Mouse (Mus musculus): Measurements from ENCODE around the gene Hhip. TPM values are rescaled to one million over a fixed set of nuclear protein-coding genes. Genes with fewer than 3 reads are reported as not detected.
A peak's percentile ranks its signal among the peaks of the same experiment; 100 is the strongest.

Gene Hhip
- polyA plus RNA-seq, 1 experiment from 2014 or later = 5.8 TPM

- Histone ChIP-seq H3K4me2 (replicated peaks) (no peak overlapping the region), H3K9ac (no peak overlapping the region), H3K27ac (no peak overlapping the region), H3K4me3 (no peak overlapping the region), H3K27me3 (no peaks in the 10 kb centered on the region; the same call in 1 of the 2 replicates), H3K36me3 (no peaks in the 10 kb centered on the region), H3K4me1 (peaks cover 6% of the 10 kb centered on the region), H3K9me3 (no peaks in the 10 kb centered on the region)
- 46% methylated on average over 4 of the region's 4 CpGs for WGBS
- ATAC-seq (ENCODE audit: insufficient number of reproducible peaks, insufficient read depth, low FRiP score, low TSS enrichment) = no peak
These were observed 20.1 kb downstream of the Hhip start for GRCm38 (mm10) chr8:80037644-80038253.

DNA sequence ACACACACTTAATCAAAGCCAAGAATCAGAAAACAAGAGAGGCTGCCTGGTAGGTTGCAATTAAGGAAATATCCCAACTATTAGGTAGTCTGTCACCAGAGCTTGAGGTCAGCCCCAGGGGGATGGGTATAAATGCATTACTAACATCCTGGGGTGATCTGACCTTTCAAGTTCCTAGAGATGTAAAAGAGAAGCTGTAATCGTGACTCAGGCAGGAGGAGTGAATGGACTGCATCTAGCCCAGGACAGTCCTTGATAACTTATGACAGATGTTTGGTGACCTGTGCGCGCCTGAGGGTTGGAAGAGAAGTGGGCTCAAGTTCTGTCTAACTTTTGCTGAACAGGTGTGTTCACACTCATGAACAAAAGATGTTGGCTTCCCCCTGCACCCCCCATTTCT, 25.2 kb downstream of the Hhip start:
- Histone ChIP-seq H3K9me3 (no peaks in the 10 kb centered on the region), H3K9ac (no peak overlapping the region), H3K4me1 (peaks cover 23% of the 10 kb centered on the region), H3K36me3 (no peaks in the 10 kb centered on the region), H3K4me2 (replicated peaks) (no peak overlapping the region), H3K27me3 (no peaks in the 10 kb centered on the region), H3K4me3 (no peak overlapping the region), H3K27ac (no peak overlapping the region)
- 0 out of 2 replicates have a peak, but pooled peaks have one; percentile 15 for ATAC-seq (ENCODE audit: insufficient number of reproducible peaks, insufficient read depth, low FRiP score, low TSS enrichment)
- 8% methylated on average over 3 of the region's 3 CpGs for WGBS

DNA sequence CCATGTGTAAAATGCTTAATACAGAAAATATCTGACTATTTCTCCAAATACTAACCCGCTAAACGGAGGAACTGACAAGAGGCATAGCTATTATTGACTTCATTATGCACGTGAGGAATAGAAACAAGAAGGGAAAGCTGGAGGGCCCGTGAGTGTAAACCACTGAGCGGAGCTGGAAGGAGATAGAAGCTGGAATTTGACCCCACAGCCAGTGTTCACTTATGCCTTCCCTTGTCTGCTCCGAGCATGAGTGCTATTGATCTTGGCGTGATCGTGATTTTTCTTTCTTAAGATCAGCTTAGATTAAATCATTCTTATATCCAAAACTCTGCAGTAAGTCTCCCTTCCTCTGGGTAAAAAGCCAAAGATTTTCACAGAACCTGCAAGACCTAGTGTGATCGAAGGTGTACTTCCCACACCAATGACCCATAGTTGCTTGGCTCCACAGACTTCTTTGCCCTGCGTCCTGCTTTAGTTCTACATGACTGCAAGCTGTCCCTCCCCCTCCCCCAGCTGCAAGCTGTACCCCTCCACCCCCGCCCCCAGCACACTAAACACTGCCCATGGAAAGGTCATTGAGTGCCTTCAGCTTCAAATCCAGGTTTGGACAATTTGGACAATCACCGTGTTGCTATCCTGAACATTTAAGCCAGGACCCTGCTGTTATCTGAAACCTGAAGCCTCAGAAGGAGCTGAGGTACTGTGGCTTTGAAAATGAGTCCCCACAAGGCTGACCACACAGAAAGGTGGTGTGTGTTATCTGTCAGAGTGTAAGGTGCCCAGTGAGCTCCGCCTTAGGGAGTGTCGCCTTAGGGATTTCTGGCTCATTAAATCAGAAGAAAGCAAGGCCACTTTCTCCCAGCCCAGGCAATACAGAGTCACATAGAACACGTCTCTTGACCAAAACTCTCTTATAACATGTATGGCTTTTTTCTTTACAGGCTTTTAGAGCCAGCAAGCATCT, 26.2 kb downstream of the Hhip start:
- no peak for ATAC-seq (ENCODE audit: insufficient number of reproducible peaks, insufficient read depth, low FRiP score, low TSS enrichment)
- Histone ChIP-seq H3K9ac (no peak overlapping the region), H3K4me1 (peaks cover 23% of the 10 kb centered on the region), H3K4me2 (replicated peaks) (no peak overlapping the region; the same call in 1 of the 2 replicates), H3K27me3 (no peaks in the 10 kb centered on the region), H3K9me3 (no peaks in the 10 kb centered on the region), H3K36me3 (no peaks in the 10 kb centered on the region), H3K4me3 (no peak overlapping the region), H3K27ac (no peak overlapping the region)
- 27% methylated on average over 15 of the region's 15 CpGs for WGBS

DNA sequence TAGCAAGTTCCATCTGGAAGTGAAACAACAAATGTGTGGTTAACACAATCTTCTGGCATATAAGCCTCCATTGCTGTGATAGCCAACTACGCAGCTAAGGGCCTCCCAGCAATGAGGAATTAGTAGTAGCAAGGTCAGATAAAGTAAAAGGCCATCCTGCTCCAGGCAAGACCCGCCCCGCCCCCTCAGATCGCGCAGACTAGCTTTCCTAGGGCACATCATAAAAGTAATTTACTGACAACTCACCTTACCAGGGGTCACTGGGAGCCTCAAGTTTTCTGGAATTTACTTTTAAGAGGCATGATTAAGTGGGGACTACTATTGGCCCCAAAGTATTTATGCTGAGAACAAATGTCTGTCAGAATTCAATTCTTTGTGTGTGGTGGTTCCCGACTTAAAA, 28.2 kb downstream of the Hhip start:
- Histone ChIP-seq H3K4me1 (peaks cover 23% of the 10 kb centered on the region), H3K9me3 (no peaks in the 10 kb centered on the region), H3K9ac (no peak overlapping the region), H3K36me3 (no peaks in the 10 kb centered on the region), H3K4me3 (no peak overlapping the region), H3K27ac (no peak overlapping the region), H3K4me2 (replicated peaks) (no peak overlapping the region), H3K27me3 (no peaks in the 10 kb centered on the region)
- 35% methylated on average over 6 of the region's 6 CpGs for WGBS
- ATAC-seq (ENCODE audit: insufficient number of reproducible peaks, insufficient read depth, low FRiP score, low TSS enrichment) = no peak

GRCm38 (mm10) chr8:80020469-80020868, 37.3 kb downstream of the Hhip start:
- H3K4me2 ChIP-seq (replicated peaks) = no peak overlapping the region
- H3K27me3 ChIP-seq = no peaks in the 10 kb centered on the region
- H3K36me3 ChIP-seq = no peaks in the 10 kb centered on the region
- no peak for ATAC-seq (ENCODE audit: insufficient number of reproducible peaks, insufficient read depth, low FRiP score, low TSS enrichment)
- no peaks in the 10 kb centered on the region for H3K9me3 ChIP-seq
- WGBS = 87% methylated on average over 5 of the region's 5 CpGs
- H3K4me1 ChIP-seq = no peaks in the 10 kb centered on the region
- no peak overlapping the region for H3K27ac ChIP-seq
- H3K4me3 ChIP-seq = no peak overlapping the region
- no peak overlapping the region for H3K9ac ChIP-seq

DNA sequence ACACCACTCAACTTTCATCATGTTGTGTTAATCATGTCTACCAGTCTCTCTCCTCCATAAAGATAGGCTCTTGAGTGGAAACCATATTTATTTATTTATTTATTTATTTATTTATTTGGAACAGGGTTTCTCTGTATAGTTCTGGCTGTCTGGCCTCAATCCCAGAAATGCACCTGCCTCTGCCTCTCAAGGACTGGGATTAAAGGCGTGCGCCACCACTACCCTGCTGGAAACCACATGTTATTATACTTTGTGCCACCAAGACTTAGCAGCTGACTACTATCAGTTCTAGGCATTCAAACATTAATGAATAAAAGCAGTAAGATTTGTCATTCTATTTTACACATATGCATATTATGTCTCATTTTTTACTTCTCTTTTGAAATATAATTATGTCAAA, 42.0 kb downstream of the Hhip start:
- no peaks in the 10 kb centered on the region for H3K9me3 ChIP-seq
- no peak overlapping the region for H3K4me2 ChIP-seq (replicated peaks)
- H3K9ac ChIP-seq = no peak overlapping the region
- 88% methylated on average over 2 of the region's 2 CpGs for WGBS
- no peak overlapping the region for H3K4me3 ChIP-seq
- no peaks in the 10 kb centered on the region for H3K36me3 ChIP-seq
- ATAC-seq (ENCODE audit: insufficient number of reproducible peaks, insufficient read depth, low FRiP score, low TSS enrichment) = no peak
- H3K27me3 ChIP-seq = no peaks in the 10 kb centered on the region
- no peaks in the 10 kb centered on the region for H3K4me1 ChIP-seq
- no peak overlapping the region for H3K27ac ChIP-seq

DNA sequence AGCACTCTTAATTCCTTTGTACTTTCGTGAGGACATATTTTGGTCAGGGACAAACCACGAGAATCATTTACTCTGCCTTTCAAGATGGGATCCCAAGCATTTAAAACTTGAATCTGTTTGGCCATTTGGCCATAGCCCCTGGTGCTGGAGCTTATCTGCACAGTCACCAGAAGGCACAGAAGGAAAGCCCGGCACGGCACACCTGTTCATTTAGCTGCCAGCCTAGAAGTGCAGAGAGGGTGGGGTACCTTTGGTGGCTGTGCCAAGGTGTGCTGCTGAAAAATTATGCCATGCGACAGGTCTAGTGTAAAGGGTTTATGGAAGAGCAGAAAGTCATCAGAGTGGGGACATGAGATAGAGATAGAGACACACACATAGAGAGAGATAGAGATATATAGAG, 53.4 kb downstream of the Hhip start:
- no peak for ATAC-seq (ENCODE audit: insufficient number of reproducible peaks, insufficient read depth, low FRiP score, low TSS enrichment)
- 83% methylated on average over 5 of the region's 5 CpGs for WGBS
- no peaks in the 10 kb centered on the region for H3K36me3 ChIP-seq
- no peaks in the 10 kb centered on the region for H3K9me3 ChIP-seq
- no peaks in the 10 kb centered on the region for H3K27me3 ChIP-seq
- no peak overlapping the region for H3K4me2 ChIP-seq (replicated peaks)
- H3K9ac ChIP-seq = no peak overlapping the region
- no peaks in the 10 kb centered on the region for H3K4me1 ChIP-seq
- H3K27ac ChIP-seq = no peak overlapping the region
- no peak overlapping the region for H3K4me3 ChIP-seq

DNA sequence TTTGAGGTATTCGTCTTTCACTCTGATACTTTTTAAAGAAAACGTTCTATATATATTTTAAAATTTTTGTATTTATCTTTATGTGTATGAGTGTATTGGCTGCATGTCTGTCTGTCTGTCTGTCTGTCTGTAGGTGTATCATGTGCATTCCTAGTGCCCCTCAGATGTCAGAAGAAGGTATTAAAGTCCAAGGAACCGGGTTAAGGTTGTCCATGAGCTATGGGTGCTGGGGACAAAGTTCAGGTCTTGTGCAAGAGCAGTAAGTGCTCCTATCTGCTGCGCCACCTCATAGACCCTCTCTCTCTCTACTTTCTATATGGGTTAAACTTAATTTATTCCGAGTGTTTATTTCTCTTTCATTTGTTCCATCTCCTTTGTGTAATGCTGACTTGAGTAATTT, 55.5 kb downstream of the Hhip start:
- 83% methylated on average over 5 of the region's 5 CpGs for WGBS
- H3K4me3 ChIP-seq = no peak overlapping the region
- no peaks in the 10 kb centered on the region for H3K27me3 ChIP-seq
- no peak for ATAC-seq (ENCODE audit: insufficient number of reproducible peaks, insufficient read depth, low FRiP score, low TSS enrichment)
- no peaks in the 10 kb centered on the region for H3K9me3 ChIP-seq
- no peak overlapping the region for H3K4me2 ChIP-seq (replicated peaks)
- no peaks in the 10 kb centered on the region; the same call in 1 of the 2 replicates for H3K4me1 ChIP-seq
- H3K36me3 ChIP-seq = no peaks in the 10 kb centered on the region
- H3K27ac ChIP-seq = no peak overlapping the region
- no peak overlapping the region for H3K9ac ChIP-seq

- H3K4me1 ChIP-seq = no peaks in the 10 kb centered on the region; the same call in 1 of the 2 replicates
- H3K9me3 ChIP-seq = no peaks in the 10 kb centered on the region
- no peak overlapping the region for H3K9ac ChIP-seq
- 0 out of 2 replicates have a peak, but pooled peaks cover 4% of the 10 kb centered on the region for H3K27me3 ChIP-seq
- no peak for ATAC-seq (ENCODE audit: insufficient number of reproducible peaks, insufficient read depth, low FRiP score, low TSS enrichment)
- no peak overlapping the region for H3K27ac ChIP-seq
- H3K4me2 ChIP-seq (replicated peaks) = no peak overlapping the region
- H3K36me3 ChIP-seq = no peaks in the 10 kb centered on the region
- 55% methylated on average over 6 of the region's 6 CpGs for WGBS
- H3K4me3 ChIP-seq = no peak overlapping the region
These were observed 62.7 kb downstream of the Hhip start for GRCm38 (mm10) chr8:79995075-79995474.

DNA sequence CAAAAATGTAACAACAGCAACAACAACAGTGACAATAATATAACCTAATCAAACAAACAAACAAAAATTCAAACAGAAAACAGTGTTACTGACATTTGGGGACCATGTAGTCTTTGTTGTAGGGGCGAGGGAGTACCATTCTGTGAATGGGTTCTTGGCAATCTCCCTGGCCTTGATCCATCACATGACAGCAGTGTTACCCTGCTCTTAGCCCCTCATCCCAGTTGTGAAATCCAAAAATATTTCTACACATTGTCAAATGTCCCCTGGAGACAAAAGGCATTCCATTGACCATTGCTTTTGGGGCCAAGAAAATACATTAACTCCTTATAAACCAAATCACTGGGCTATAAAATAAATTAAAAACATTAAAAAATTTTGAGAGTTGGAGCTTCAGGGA, 64.3 kb downstream of the Hhip start:
- H3K36me3 ChIP-seq = no peaks in the 10 kb centered on the region
- no peak for ATAC-seq (ENCODE audit: insufficient number of reproducible peaks, insufficient read depth, low FRiP score, low TSS enrichment)
- H3K4me2 ChIP-seq (replicated peaks) = no peak overlapping the region
- WGBS = 81% methylated on average over 1 of the region's 1 CpGs
- no peak overlapping the region for H3K4me3 ChIP-seq
- 0 out of 2 replicates have a peak, but pooled peaks cover 4% of the 10 kb centered on the region for H3K27me3 ChIP-seq
- no peak overlapping the region for H3K27ac ChIP-seq
- no peaks in the 10 kb centered on the region for H3K9me3 ChIP-seq
- no peaks in the 10 kb centered on the region; the same call in 1 of the 2 replicates for H3K4me1 ChIP-seq
- H3K9ac ChIP-seq = no peak overlapping the region

GRCm38 (mm10) chr8:79992121-79992848, 65.5 kb downstream of the Hhip start:
- H3K27ac ChIP-seq = no peak overlapping the region
- 32% methylated on average over 9 of the region's 9 CpGs for WGBS
- ATAC-seq (ENCODE audit: insufficient number of reproducible peaks, insufficient read depth, low FRiP score, low TSS enrichment) = no peak
- no peak overlapping the region for H3K9ac ChIP-seq
- H3K36me3 ChIP-seq = no peaks in the 10 kb centered on the region
- H3K9me3 ChIP-seq = no peaks in the 10 kb centered on the region
- no peaks in the 10 kb centered on the region for H3K4me1 ChIP-seq
- no peak overlapping the region for H3K4me3 ChIP-seq
- H3K27me3 ChIP-seq = 0 out of 2 replicates have a peak, but pooled peaks cover 4% of the 10 kb centered on the region
- no peak overlapping the region for H3K4me2 ChIP-seq (replicated peaks)

Measured in embryonic facial prominence, embryonic 12.5 days (tissue).